Mouse (Mus musculus) embryo, embryonic 10.5 days (tissue): ENCODE data around the gene Atad3a.
"Not testable (repeated sequence)": the region's sequence is repeated elsewhere in the genome, so short reads cannot be mapped to it uniquely, and the experiment has no call there.

ENCODE experiments used
- DNase-seq: peaks from one replicate; pipeline ENCODE4 v3.0.0-alpha.2; 2015; ENCODE audit warnings: low spot score

The Atad3a gene

DNA sequence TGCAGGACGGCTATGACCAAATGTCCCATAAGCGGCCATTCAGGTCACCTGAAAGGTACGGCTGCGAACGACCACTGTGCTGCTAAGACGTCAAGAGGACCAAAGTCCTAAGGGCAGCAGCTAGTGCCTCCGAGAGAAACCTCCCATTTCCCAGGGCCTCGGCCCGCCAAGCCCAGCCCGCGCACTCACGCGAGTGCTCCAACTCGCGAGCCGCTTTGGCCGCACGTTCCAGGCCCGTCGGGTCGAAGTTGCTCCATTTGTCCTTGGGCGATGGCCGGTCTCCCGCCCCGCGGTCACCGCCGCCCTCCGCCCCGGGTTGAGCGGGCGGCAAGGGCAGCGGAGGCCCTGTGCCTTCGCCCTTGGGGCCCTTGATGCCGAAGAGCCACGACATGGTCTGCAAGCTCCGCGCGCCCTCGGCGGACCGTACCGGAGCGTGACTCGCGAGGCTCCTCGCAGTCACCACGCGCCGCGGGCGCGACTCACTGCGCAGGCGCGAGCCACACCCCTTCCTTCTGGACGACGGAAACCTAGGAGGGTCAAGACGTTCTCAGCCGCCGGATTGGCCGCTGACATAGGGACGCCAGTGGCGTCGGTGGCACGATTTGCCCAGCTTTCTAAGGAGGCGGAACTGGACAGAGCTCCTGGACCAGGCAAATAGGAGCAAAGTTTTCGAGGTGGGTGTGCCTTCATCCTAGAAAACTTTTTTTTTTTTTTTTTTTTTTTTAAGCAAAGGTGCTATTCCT lies at the start of gene Atad3a:
TSS of gene Atad3a (minus strand) at position 481 of the 743 bp plus-strand sequence.
- peak; percentile 97 for DNase-seq

DNA sequence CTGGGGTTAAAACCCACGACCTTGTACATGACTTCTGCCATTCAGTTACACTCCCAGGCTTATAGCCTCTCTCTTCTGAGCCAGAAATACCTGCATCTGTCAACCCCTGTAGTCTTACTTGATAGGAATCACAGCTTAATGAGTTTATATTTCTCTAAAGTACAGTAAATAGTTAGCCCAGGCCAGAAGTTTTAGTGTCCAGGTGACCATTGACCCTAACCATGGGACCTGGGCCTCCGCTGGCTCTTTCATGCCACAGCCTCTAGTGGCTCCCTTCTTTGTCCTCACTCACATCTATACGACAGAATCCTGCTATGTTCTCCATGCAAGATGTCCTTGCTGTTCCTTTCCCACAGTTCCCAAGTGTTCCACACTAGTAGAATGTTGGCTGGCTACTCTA lies 46.9 kb upstream of the Atad3a start:
- DNase-seq = no peak

DNA sequence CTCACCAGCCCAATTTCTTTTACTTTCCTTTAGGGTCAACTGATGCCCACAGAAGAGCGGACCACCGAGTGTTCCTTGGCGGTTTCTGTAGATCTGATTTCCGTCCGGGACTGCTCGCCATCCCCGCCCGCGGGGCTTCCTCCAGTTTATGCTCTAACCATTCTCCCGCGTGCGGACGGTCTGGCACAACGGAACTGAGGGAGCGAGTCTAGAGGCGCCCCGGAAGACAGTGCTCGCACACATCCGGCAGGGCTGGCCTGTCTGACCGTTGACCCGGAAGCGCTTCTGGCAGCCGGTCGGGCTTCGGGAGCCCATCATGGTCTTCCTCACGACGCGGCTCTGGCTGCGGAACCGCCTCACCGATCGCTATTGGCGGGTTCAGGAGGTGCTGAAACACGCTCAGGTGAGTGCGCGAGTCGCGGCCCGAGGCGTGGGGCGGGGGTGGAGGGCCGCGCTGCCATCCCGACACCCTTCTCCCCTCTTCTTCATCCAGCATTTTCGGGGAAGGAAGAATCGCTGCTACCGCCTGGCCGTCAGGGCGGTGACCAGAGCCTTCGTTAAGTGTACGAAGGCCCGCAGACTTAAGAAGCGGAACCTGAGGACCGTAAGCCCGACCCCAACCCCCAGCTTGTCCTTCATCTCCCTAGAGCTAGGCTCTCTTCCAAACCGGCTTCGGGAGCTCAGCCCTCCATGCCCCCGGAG lies 42.6 kb upstream of the Atad3a start:
- peak; percentile 97 for DNase-seq

DNA sequence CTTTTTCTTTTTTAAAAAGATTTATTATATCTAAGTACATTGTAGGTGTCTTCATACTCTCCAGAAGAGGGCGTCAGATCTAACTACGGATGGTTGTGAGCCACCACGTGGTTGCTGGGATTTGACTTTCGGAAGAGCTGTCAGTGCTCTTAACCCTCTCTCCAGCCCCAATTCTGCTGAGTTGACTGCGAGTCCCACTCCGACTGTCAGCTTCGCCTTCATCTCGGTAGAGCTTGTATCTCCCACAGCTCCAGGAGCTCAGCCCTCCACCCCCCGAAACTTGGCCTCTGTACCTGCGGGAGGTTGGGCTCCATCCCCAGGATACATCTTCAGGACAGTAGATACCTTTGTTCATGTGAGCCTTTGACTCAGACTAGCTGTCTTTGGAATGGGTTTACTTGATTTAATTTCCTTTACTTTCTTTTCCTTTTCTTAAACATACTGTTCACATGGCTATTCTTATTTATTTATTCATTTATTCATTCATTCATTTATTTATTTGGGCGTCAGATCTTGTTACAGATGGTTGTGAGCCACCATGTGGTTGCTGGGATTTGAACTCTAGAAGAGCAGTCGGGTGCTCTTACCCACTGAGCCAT lies 41.9 kb upstream of the Atad3a start, which contains the start of gene Mrpl20:
TSS of gene Mrpl20 (plus strand) at position 138 of the 599 bp plus-strand sequence.
- peak; percentile 59 for DNase-seq

DNA sequence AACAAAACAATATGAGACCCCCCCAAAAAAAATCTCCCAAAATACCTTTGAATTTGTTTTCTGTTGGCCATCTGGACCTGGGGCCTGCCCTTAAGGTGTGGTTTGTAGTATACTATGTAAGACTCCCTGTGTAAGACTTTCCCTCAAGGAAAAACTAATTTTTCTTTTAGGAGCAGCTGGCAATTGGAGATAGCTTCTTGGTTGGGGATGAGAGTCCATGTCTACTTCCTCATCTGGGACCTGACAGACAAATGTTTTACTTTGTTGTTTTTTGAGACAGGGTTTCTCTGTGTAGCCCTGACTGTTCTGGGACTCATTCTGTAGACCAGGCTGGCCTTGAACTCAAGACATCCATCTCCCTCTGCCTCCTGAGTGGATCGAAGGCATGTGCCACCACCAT lies 41.2 kb upstream of the Atad3a start:
- DNase-seq = no peak

DNA sequence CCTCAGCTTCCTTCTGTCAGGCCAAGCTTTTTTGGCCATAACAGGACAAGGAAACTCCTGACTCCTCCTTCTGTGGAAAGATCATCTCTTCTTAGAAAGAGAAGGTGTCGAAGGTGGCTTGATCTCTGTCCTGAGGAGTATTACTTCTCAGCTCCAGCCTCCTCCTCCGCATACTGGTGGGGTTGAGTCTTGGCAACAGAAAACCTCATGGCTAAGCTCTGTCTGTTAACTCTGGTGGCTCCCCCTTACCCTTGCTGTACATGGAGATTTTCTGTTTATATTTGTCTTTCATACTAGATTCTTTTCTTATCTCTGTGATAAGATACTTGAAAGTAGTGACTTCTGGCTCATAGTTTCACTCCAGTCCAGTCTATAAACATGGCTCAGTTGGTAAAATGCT lies 32.8 kb upstream of the Atad3a start:
- DNase-seq = no peak

DNA sequence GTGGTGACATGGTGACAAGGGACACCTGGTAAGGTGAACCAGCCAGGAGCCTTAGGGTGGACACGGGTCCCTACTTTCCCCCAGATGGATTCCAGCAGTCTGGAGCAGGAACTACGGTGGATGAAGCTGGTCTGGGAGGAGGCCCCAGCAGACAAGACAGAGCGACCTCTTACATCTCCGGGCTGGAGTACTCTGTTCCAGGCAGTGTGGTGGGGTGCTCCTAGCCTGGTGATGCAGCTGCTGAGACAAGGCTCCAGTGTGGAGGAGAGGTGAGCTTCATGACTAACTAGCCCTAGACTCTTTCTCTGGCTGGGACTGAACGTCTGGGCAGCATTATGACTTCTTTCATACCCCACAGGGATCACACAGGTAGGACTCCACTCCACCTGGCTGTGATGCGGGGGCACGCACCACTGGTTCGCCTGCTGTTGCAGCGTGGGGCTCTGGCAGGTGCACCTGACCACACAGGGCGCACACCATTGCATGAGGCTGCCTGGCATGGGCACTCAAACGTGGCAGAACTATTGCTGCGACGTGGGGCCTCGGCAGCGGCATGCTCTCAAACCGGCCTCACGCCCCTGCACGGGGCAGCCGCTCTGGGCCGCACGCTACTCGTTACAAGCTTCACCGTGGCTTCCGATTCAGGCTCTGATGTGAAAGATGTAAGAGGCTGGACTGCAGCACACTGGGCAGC lies 30.5 kb upstream of the Atad3a start:
- DNase-seq = no peak

DNA sequence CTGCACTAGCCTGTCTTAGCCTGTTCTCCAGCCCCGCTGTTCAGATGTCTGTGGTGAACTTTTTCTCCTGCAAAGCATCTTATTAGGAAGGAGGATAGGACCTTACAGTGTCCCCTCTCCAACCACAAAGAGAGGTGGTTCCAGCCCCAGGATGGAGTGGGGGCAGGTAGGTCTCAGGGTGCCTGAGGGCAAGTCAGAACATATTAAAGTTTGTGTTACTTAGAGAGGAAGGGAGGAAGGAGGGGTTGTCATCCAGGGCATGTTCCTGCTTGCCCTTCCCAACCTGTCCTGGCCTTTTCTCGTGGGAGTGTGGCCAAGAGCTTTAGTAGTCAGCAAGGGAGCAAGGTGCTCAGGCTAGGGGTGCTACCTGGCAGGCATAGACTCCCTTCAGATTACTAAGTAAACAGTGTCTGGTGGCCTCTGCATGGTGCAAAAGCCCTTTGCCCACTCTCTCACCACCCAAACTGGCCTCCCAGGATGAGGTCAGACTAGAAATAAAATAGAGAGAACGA lies 29.8 kb upstream of the Atad3a start:
- DNase-seq = no peak

DNA sequence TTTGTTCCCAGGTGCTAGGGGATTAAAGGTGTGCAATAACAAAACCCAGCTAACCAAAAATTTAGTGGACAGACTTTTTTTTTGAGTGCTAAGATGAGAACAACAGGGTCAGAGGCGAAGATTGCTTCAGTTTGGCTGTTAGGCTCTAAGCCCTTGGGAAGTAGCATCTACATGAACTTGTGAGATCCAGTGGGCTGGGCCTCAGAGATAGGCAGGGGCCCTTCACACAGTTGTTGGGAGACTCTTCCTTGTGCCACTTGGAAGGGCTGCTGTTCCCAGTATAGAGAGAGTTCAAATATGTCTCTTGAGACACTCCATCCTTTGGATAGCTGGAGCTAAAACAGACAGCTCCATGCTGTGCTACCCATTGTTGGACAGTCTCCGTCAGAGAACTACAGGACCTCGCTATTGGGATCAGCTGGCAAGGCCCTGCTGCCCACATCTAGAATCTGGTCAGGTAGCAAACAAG lies 29.2 kb upstream of the Atad3a start, which contains the start of gene Ankrd65:
TSS of gene Ankrd65 (plus strand) at position 419 of the 469 bp plus-strand sequence.
- no peak for DNase-seq

DNA sequence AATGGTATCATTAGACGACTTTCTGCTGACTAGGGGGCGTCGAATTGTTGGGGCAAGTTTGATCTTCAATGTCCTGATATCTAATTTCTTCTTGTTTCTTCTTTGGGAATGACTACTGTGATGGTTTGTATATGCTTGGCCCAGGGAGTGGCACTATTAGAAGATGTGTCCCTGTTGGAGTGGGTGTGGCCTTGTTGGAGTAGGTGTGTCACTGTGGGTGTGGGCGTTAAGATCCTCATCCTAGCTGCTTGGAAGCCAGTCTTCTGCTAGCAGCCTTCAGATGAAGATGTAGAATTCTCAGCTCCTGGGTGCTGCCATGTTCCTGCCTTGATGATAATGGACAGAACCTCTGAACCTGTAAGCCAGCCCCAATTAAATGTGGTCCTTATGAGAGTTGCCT lies 27.9 kb upstream of the Atad3a start:
- not testable (repeated sequence) for DNase-seq

DNA sequence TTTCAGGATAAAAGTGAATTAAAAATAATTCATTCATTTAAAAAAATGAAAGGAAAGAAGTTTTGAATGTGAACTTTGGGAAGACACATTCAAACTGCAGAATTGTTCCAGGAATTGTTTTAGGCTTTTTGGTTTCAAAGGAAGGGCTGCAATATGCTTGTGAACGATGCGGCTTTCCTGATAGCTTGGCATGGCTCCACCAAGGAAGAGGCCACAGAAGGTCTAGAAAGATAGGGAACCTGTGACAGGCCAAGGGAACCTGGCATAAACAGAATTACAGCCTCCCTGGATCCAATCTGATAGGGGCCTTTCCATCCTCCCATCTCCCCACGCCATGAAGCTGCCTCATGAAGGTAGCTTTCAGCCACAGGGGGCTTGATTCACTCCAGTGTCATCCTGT lies 27.4 kb upstream of the Atad3a start:
- DNase-seq = no peak

DNA sequence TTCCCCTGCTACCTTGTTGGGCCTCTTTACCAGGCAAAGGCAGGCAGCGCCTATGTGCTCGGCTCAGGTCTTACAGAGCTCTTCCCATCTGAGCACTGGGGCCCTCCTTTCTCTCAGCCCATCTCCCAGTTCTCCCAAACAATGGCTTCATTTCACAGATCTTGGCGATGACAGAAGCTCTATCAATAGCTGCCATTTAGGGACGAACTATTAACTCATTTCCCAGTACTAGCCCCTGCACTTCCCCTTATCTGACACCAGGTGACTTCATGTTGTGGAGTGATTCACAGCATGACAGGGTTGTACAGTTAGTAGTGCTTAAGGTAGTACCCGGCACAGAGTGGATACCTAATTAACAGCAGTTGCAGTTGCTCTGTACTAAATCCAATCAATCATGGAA lies 24.9 kb upstream of the Atad3a start, which contains the start of gene Tmem88b:
TSS of gene Tmem88b (minus strand) at position 56 of the 400 bp plus-strand sequence.
- no peak for DNase-seq

DNA sequence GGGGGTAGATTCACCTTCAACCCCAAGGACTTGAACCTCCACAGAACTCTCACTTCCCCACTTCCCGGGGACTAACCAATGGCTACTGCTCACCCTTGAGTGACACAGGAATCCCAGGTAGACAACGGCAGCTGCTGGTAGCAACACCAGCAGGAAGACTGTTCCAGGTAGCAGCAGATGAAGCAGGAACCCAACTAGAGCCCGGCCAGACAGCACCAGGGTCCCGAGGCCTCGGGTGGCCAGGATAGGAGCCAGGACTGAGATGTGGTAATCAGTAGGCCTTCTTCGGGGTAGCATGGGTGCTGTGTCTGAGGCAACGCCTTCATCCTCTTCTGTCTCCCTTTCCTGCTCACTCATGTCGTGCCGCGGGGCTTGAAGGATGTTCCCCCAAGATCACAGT lies 24.4 kb upstream of the Atad3a start:
- DNase-seq = no peak

DNA sequence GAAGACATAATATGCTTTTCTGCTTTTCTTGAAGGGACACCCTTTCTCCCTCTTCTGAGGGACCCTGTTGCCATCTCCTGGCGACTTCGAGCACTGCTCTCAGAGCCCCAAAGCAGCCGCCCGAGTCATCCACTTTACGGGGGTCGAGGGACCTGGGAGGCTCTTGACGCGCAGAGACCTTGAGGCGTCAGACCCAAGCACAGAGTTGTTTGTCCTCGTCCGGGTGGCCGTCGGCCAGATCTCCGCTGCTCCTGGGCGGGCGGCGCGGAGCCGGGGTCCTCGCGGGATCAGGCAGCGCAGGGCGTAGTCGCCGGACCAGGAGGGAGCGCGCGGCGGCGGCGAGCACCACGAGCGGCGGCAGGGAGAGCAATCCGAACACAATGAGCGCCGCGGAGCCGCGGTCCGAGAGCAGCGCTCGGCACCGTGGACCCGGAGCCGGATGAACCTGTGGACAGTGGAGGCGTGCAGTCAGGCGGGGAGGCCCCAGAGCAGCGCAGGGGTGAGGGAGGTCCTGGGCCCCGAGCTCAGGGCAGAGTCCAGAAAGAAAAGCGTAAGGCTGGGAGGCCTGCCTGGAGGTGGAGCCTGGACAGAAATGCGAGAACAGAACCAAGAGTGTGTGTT lies 23.3 kb upstream of the Atad3a start:
- peak; percentile 90 for DNase-seq

DNA sequence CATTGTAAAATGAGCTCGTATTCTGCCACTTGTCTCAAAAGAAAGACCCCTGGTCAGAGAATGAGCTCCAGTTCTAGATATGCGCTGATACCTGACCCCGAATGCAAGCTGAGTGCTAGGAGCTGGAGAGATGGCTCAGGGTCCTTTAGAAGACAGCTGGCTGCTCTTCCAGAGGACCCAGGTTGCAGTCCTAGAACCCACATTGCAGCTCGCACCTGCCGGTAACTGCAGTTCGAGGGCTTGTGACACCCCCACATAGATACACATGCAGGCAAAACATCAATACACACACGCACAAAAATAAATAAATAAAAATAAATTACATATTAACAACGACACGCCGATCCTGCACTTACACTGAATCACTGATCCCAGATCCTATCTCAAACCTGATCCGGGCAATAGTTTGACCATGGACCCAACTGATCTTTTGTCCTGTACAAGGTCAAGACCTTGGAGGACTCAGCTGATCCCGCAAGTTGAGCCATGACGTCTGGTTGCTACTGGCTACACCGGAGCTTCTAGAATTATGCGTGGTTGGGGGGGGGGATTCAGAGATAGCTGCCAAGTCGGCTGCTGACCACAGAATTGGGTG lies 22.7 kb upstream of the Atad3a start:
- no peak for DNase-seq

DNA sequence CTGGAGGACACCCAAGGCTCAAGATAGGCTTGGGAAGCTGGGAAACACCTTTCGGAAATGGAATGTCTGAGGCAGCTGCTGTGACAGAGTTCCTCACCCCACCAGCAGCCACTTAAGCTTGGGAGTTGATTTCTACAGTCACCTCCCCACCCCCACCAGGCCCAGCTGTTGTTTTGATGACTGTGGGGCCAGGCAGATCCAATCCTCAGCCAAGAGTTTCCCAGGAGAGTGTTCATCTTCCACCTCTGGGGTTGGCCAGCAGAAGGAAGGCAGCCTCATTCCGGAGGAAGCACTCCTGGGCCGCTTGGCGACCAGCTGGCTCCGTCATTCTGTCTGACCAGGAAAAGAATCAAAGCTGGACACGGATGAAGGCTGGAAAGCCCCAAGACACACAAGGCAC lies 20.0 kb upstream of the Atad3a start:
- peak; percentile 50 for DNase-seq

DNA sequence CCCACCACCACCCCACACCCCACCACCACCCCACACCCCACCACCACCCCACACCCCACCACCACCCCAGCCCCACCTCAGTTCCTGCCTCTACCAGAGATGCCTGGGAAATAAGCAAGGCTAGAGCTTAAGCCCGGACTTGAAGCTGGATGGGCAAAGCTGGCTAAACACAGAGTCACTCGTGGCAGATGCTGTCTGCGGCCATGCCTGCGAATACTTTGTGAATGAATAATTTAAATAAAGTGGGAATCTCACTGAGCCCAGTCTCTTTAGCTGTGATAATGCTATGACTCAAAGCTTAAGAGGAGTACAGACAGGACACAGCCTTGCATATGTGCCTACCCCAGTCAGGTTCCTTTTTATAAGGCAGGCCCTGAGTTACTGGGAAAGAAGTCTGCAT lies 18.6 kb upstream of the Atad3a start:
- DNase-seq = no peak

DNA sequence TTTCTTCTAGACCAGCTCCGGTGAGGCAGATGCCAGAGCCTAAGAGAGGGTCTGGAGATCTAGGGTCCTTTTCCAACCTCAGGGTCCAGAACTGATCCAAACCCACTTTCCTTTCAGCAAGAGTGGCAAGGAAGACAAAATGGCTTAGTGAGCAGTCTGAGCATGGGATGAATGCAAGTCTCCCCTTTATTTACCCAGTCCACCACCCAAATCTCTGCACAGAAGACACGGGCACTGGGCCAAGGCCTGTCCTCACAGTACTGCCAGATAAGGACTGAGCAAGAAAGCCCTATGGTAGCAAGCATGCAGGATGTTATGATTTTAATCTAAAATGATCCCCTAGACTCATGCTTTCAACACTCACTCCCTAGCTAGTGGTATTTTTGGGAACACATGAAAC lies 16.9 kb upstream of the Atad3a start:
- DNase-seq = no peak

DNA sequence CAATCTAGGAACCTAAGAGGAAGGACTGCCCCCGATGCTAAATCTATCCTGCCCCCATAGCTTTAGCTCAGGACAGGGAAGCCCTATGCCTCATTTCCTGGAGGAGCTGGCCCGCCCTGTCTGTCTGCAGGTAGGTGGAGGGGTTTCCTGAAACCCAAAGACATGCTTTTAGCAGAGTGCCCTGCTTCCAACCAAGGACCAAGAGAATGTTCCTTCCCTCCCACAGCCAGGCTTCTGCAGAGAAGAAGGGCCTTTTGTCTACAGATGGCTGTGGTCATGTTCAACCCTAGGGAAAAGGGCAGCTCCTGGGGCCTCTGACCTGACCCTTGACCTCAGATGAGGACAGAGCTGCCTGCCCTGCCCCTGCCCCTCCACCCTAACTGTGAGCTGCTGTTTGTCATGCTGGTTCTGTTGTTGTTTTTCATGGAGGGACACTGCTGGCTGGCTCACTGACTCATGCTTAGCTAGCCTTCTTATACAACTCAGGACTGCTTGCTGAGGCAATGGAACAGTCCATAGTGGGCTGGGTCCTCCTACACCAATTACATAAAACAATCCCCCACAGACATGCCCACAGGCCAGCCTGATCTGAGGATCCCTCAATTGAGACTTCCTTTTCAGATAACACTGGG lies 15.9 kb upstream of the Atad3a start:
- DNase-seq = peak; percentile 76

DNA sequence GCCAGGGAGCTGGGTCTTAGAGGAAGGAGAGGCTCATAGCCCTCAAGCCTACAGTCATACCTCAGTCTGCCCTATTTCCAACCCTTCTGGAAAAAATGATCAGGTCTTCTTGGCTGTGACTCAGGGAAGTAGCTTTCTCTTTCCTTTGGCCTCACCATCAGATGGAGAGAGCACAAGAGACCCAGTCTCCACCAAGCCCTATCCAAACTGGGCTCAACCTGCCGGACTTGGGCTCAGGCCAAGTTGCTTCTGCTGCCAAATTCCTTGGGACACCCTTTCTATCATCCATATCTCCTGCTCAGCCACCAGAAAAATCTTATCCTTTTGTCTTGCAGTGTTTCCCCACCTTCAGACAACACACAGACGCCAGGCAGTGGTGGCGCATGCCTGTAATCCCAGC lies 15.0 kb upstream of the Atad3a start:
- no peak for DNase-seq
